ENCODE assay signal across 13 mouse cellular contexts in genomic region chr7:19842885-19843504, GRCm38 (mm10). TPM values are rescaled to one million over a fixed set of nuclear protein-coding genes. Genes with fewer than 3 reads are reported as not detected.
DNase-seq lines count a peak whose midpoint lies in the region; ATAC-seq and TF ChIP-seq lines count a peak whose summit lies in the region.
"Had no signal": no experiment of that assay in that cellular context is flagged by ENCODE, and none has a peak within 500 bp of the region (broad histone marks: within the 10 kb centered on the region; RNA-seq: fewer than 3 reads in every experiment).

No protein-coding gene starts in this region.

- H3K9me3 ChIP-seq in ES-Bruce4 (replicated peaks; ENCODE audit: control insufficient read depth, insufficient read depth, low read length, poor library complexity, severe bottlenecking), result no peaks in the 10 kb centered on the region
- H3K9me3 ChIP-seq in intestine, embryonic 16.5 days (ENCODE audit: control insufficient read depth, low read length), result no peaks in the 10 kb centered on the region

- H3K4me1 ChIP-seq in ES-Bruce4 (ENCODE audit: control insufficient read depth, insufficient read depth, low read length), result peaks cover 2% of the 10 kb centered on the region
- peaks cover 8% of the 10 kb centered on the region; the same call in 1 of the 2 replicates for H3K4me1 ChIP-seq in intestine, embryonic 16.5 days (ENCODE audit: control insufficient read depth, insufficient read depth, low read length)

- TF ChIP-seq POLR2A in ES-Bruce4 (IDR thresholded peaks at IDR 0.05; ENCODE audit: insufficient read depth, low read length), result no peak

- H3K9ac ChIP-seq in ES-Bruce4 (ENCODE audit: low read depth, poor library complexity, severe bottlenecking), result peak overlapping the region; percentile 36; the same call in 1 of the 2 replicates
- peak overlapping the region; percentile 47 for H3K9ac ChIP-seq in intestine, embryonic 16.5 days (ENCODE audit: low read depth, low read length)

- H3K4me3 ChIP-seq in ES-Bruce4 (ENCODE audit: low read depth, low read length), result no peak overlapping the region
- H3K4me3 ChIP-seq in intestine, embryonic 16.5 days (ENCODE audit: low read length), result no peak overlapping the region

- TF ChIP-seq CTCF in ES-Bruce4 (IDR thresholded peaks at IDR 0.05; ENCODE audit: low read depth, low read length), result no peak

- DNase-seq in heart, adult 18-20 months, result peak; percentile 51 to 55
- no peak for DNase-seq in heart, postnatal 25 days (ENCODE audit: low spot score)
- DNase-seq in kidney, postnatal 4 days, result peak; percentile 49 to 73
- no peak for DNase-seq in layer of hippocampus, adult 9-10 months (ENCODE audit: low spot score)
- DNase-seq in layer of hippocampus, postnatal 36 days, result no peak
- DNase-seq in embryo, embryonic 11 days, result no peak

- TF ChIP-seq EP300 in ES-Bruce4 (IDR thresholded peaks at IDR 0.05; ENCODE audit: insufficient read depth, low read depth, low read length), result no peak

- ATAC-seq in intestine, embryonic 16.5 days, result peak; percentile 75

- peak overlapping the region; percentile 8 for H3K4me2 ChIP-seq in intestine, embryonic 16.5 days (ENCODE audit: low read depth, low read length)

- H3K27me3 ChIP-seq in ES-Bruce4 (ENCODE audit: control insufficient read depth, insufficient read depth, low read length, poor library complexity, severe bottlenecking), result no peaks in the 10 kb centered on the region
- no peaks in the 10 kb centered on the region; the same call in 1 of the 2 replicates for H3K27me3 ChIP-seq in intestine, embryonic 16.5 days (replicated peaks; ENCODE audit: control insufficient read depth, insufficient read depth, low read length)

- H3K36me3 ChIP-seq in ES-Bruce4 (ENCODE audit: control insufficient read depth, insufficient read depth, low read length, poor library complexity, severe bottlenecking), result no peaks in the 10 kb centered on the region
- H3K36me3 ChIP-seq in intestine, embryonic 16.5 days (ENCODE audit: control insufficient read depth, insufficient read depth, low read length), result no peaks in the 10 kb centered on the region

- 25% methylated on average over 19 of the region's 19 CpGs for WGBS in intestine, embryonic 16.5 days

- H3K27ac ChIP-seq in ES-Bruce4 (ENCODE audit: insufficient read depth, low read length), result no peak overlapping the region
- peak overlapping the region; percentile 47 for H3K27ac ChIP-seq in intestine, embryonic 16.5 days (ENCODE audit: low read length)

- intact Hi-C loops in heart, postnatal 25 days (cut with DNase I), result loop anchor here (1.0 to 2.0 kb wide), 2 partner anchors 30 to 40 kb away; no protein-coding TSS in a partner anchor

RNA-seq across cellular contexts. Expression of gene Gm19345, which starts 8.8 kb away (rescaled TPM):
- total RNA-seq in heart, adult 18-20 months (2021), result not detected
- total RNA-seq in heart, postnatal 25 days (2021), result not detected
- 0.82 and 1.1 TPM in 2 replicates for polyA plus RNA-seq in ES-Bruce4 (2011; ENCODE audit: insufficient read depth, insufficient read length, low read depth, missing spikeins)
- polyA plus RNA-seq in intestine, embryonic 16.5 days (2015; fragmentation: Nextera tagmentation; extraction: Ambion mirVana), result 0.13 and 0.27 TPM in 2 replicates
- total RNA-seq in layer of hippocampus, postnatal 36 days (2021), result 1 to 10 TPM; 1.2 to 1.9 TPM
- total RNA-seq: heart, postnatal 14 days had no signal
- polyA plus RNA-seq: CD4-positive, CD25-positive, alpha-beta regulatory T cell, adult 4 months; stomach, embryonic 14.5 days had no signal

RNA-seq across cellular contexts. Expression of gene Ceacam16, which starts 18.1 kb away (rescaled TPM):
- total RNA-seq in heart, adult 18-20 months (2021), result not detected
- under 1 TPM in 1 of 2 experiments, not detected in 1; 0.42 TPM for total RNA-seq in heart, postnatal 25 days (2021)
- polyA plus RNA-seq in ES-Bruce4 (2011; ENCODE audit: insufficient read depth, insufficient read length, low read depth, missing spikeins), result not detected in 2 replicates
- not detected in 2 replicates for polyA plus RNA-seq in intestine, embryonic 16.5 days (2015; fragmentation: Nextera tagmentation; extraction: Ambion mirVana)
- not detected for total RNA-seq in layer of hippocampus, postnatal 36 days (2021)
- total RNA-seq: left cerebral cortex, adult 18-20 months had no signal
- polyA plus RNA-seq: CD4-positive, CD25-positive, alpha-beta regulatory T cell, adult 4 months; frontal cortex, adult 2 months; stomach, embryonic 14.5 days had no signal

RNA-seq across cellular contexts. Expression of gene Bcl3, which starts 20.4 kb away (rescaled TPM):
- total RNA-seq in heart, adult 18-20 months (2021), result 1 to 10 TPM; 2.9 to 3.7 TPM
- 1 to 10 TPM; 3.0 to 3.9 TPM for total RNA-seq in heart, postnatal 25 days (2021)
- polyA plus RNA-seq in ES-Bruce4 (2011; ENCODE audit: insufficient read depth, insufficient read length, low read depth, missing spikeins), result 17.3 and 27.3 TPM in 2 replicates
- 15.5 and 15.6 TPM in 2 replicates for polyA plus RNA-seq in intestine, embryonic 16.5 days (2015; fragmentation: Nextera tagmentation; extraction: Ambion mirVana)
- 1 to 10 TPM in 1 of 2 experiments, under 1 TPM in 1; 0.32 to 1.4 TPM for total RNA-seq in layer of hippocampus, postnatal 36 days (2021)

RNA-seq across cellular contexts. Expression of gene Ceacam19, which starts 44.8 kb away (rescaled TPM):
- not detected for total RNA-seq in heart, adult 18-20 months (2021)
- not detected for total RNA-seq in heart, postnatal 25 days (2021)
- polyA plus RNA-seq in ES-Bruce4 (2011; ENCODE audit: insufficient read depth, insufficient read length, low read depth, missing spikeins), result not detected in 2 replicates
- polyA plus RNA-seq in intestine, embryonic 16.5 days (2015; fragmentation: Nextera tagmentation; extraction: Ambion mirVana), result not detected in 2 replicates
- total RNA-seq in layer of hippocampus, postnatal 36 days (2021), result not detected
- total RNA-seq: heart, postnatal 14 days; left cerebral cortex, adult 18-20 months had no signal
- polyA plus RNA-seq: CD4-positive, CD25-positive, alpha-beta regulatory T cell, adult 4 months; frontal cortex, adult 2 months had no signal

RNA-seq across cellular contexts. Expression of gene Cblc, which starts 46.4 kb away (rescaled TPM):
- under 1 TPM; 0.35 to 0.75 TPM for total RNA-seq in heart, adult 18-20 months (2021)
- under 1 TPM in 1 of 2 experiments, not detected in 1; 0.73 TPM for total RNA-seq in heart, postnatal 25 days (2021)
- polyA plus RNA-seq in ES-Bruce4 (2011; ENCODE audit: insufficient read depth, insufficient read length, low read depth, missing spikeins), result 17.1 and 23.2 TPM in 2 replicates
- 32.6 and 42.1 TPM in 2 replicates for polyA plus RNA-seq in intestine, embryonic 16.5 days (2015; fragmentation: Nextera tagmentation; extraction: Ambion mirVana)
- total RNA-seq in layer of hippocampus, postnatal 36 days (2021), result not detected
- total RNA-seq: heart, postnatal 14 days; left cerebral cortex, adult 18-20 months had no signal
- polyA plus RNA-seq: CD4-positive, CD25-positive, alpha-beta regulatory T cell, adult 4 months; frontal cortex, adult 2 months had no signal

Comparison
In these comparisons a context has a peak if more than half of its experiments do, and no peak if none do; other contexts are left out.
1. DNase-seq: peak in heart, adult 18-20 months (2 of 2) and kidney, postnatal 4 days (2 of 2); none in heart, postnatal 25 days (single experiment), layer of hippocampus, adult 9-10 months (single experiment), layer of hippocampus, postnatal 36 days (0 of 2) and embryo, embryonic 11 days (single experiment).